Mouse (Mus musculus): ENCODE data around the gene Skor1.

Gene Skor1

GRCm38 (mm10) chr9:63089141-63089540 is 59.6 kb downstream of the Skor1 start:
- DNase-seq: peak in 1 of 2 experiments; percentile 13
